Mouse (Mus musculus): ENCODE measurements around the gene Dscam. TPM values are rescaled to one million over a fixed set of nuclear protein-coding genes. Genes with fewer than 3 reads are reported as not detected.
A peak's percentile ranks its signal among the peaks of the same experiment; 100 is the strongest.

The Dscam gene
- 0.05 TPM in 2 replicates for polyA plus RNA-seq (2015; fragmentation: Nextera tagmentation; extraction: Ambion mirVana)

GRCm38 (mm10) chr16:97170513-97171081, at the start of gene Dscam:
Dscam (minus strand) TSS chr16:97170752.
- WGBS: 0% methylated on average over 58 of the region's 60 CpGs
- H3K9ac ChIP-seq (ENCODE audit: low read depth, low read length): 0 out of 2 replicates have a peak within 1 kb of the TSS, but pooled peaks have one; percentile 18
- H3K9me3 ChIP-seq (replicated peaks; ENCODE audit: low read length): no peaks in the 10 kb centered on the region
- H3K4me1 ChIP-seq (replicated peaks; ENCODE audit: insufficient read depth, low read length): 0 out of 2 replicates have a peak, but pooled peaks cover 2% of the 10 kb centered on the region
- peak within 1 kb of the TSS; percentile 38 for H3K4me3 ChIP-seq (replicated peaks; ENCODE audit: low read depth, low read length)
- no peaks in the 10 kb centered on the region for H3K36me3 ChIP-seq (ENCODE audit: insufficient read depth, low read length)
- ATAC-seq (replicated peaks; ENCODE audit: low FRiP score, low read depth) (peak; percentile 41), DNase-seq (ENCODE audit: low spot score) (peak; percentile 3)
- no peak within 1 kb of the TSS for H3K27ac ChIP-seq
- peaks cover 40% of the 10 kb centered on the region for H3K27me3 ChIP-seq (ENCODE audit: insufficient read depth, low read length)
- no peak for TF ChIP-seq CTCF (IDR thresholded peaks at IDR 0.05; ENCODE audit: low read depth)
- peak within 1 kb of the TSS; percentile 82 for H3K4me2 ChIP-seq (ENCODE audit: low read length)

GRCm38 (mm10) chr16:97219381-97219780, 48.8 kb upstream of the Dscam start:
- no peak for TF ChIP-seq CTCF (IDR thresholded peaks at IDR 0.05; ENCODE audit: low read depth)

GRCm38 (mm10) chr16:97209997-97210396, 39.4 kb upstream of the Dscam start:
- no peaks in the 10 kb centered on the region for H3K36me3 ChIP-seq (ENCODE audit: insufficient read depth, low read length)
- WGBS: 50% methylated on average over 5 of the region's 5 CpGs
- H3K9ac ChIP-seq (ENCODE audit: low read depth, low read length): no peak overlapping the region
- H3K9me3 ChIP-seq (replicated peaks; ENCODE audit: low read length): no peaks in the 10 kb centered on the region
- H3K4me3 ChIP-seq (replicated peaks; ENCODE audit: low read depth, low read length): no peak overlapping the region
- no peak overlapping the region for H3K4me2 ChIP-seq (ENCODE audit: low read length)
- H3K4me1 ChIP-seq (replicated peaks; ENCODE audit: insufficient read depth, low read length): no peaks in the 10 kb centered on the region
- DNase-seq (ENCODE audit: low spot score) (no peak), ATAC-seq (replicated peaks; ENCODE audit: low FRiP score, low read depth) (no peak)
- no peak for TF ChIP-seq CTCF (IDR thresholded peaks at IDR 0.05; ENCODE audit: low read depth)
- no peaks in the 10 kb centered on the region for H3K27me3 ChIP-seq (ENCODE audit: insufficient read depth, low read length)
- no peak overlapping the region for H3K27ac ChIP-seq

More at GRCm38 (mm10) chr16:97219381-97219780, 48.8 kb upstream of the Dscam start:
- no peaks in the 10 kb centered on the region for H3K27me3 ChIP-seq (ENCODE audit: insufficient read depth, low read length)
- no peak for DNase-seq (ENCODE audit: low spot score)
- no peak overlapping the region for H3K27ac ChIP-seq
- H3K9me3 ChIP-seq (replicated peaks; ENCODE audit: low read length): no peaks in the 10 kb centered on the region
- no peak for ATAC-seq (replicated peaks; ENCODE audit: low FRiP score, low read depth)
- H3K36me3 ChIP-seq (ENCODE audit: insufficient read depth, low read length): no peaks in the 10 kb centered on the region
- no peaks in the 10 kb centered on the region for H3K4me1 ChIP-seq (replicated peaks; ENCODE audit: insufficient read depth, low read length)
- H3K4me3 ChIP-seq (replicated peaks; ENCODE audit: low read depth, low read length): no peak overlapping the region
- H3K9ac ChIP-seq (ENCODE audit: low read depth, low read length): no peak overlapping the region
- 72% methylated on average over 2 of the region's 2 CpGs for WGBS
- H3K4me2 ChIP-seq (ENCODE audit: low read length): no peak overlapping the region

GRCm38 (mm10) chr16:97208276-97208675, 37.7 kb upstream of the Dscam start:
- H3K36me3 ChIP-seq (ENCODE audit: insufficient read depth, low read length): no peaks in the 10 kb centered on the region
- no peak for ATAC-seq (replicated peaks; ENCODE audit: low FRiP score, low read depth)
- no peak overlapping the region for H3K4me3 ChIP-seq (replicated peaks; ENCODE audit: low read depth, low read length)
- TF ChIP-seq CTCF (IDR thresholded peaks at IDR 0.05; ENCODE audit: low read depth): no peak
- H3K27ac ChIP-seq: no peak overlapping the region
- 78% methylated on average over 2 of the region's 2 CpGs for WGBS
- H3K9ac ChIP-seq (ENCODE audit: low read depth, low read length): no peak overlapping the region
- DNase-seq (ENCODE audit: low spot score): no peak
- no peaks in the 10 kb centered on the region for H3K27me3 ChIP-seq (ENCODE audit: insufficient read depth, low read length)
- H3K4me1 ChIP-seq (replicated peaks; ENCODE audit: insufficient read depth, low read length): no peaks in the 10 kb centered on the region
- H3K9me3 ChIP-seq (replicated peaks; ENCODE audit: low read length): no peaks in the 10 kb centered on the region
- H3K4me2 ChIP-seq (ENCODE audit: low read length): no peak overlapping the region

GRCm38 (mm10) chr16:97204090-97204489, 33.5 kb upstream of the Dscam start:
- no peak for TF ChIP-seq CTCF (IDR thresholded peaks at IDR 0.05; ENCODE audit: low read depth)
- H3K9ac ChIP-seq (ENCODE audit: low read depth, low read length): no peak overlapping the region
- 92% methylated on average over 2 of the region's 2 CpGs for WGBS
- H3K4me1 ChIP-seq (replicated peaks; ENCODE audit: insufficient read depth, low read length): no peaks in the 10 kb centered on the region
- no peak overlapping the region for H3K4me3 ChIP-seq (replicated peaks; ENCODE audit: low read depth, low read length)
- no peaks in the 10 kb centered on the region for H3K36me3 ChIP-seq (ENCODE audit: insufficient read depth, low read length)
- no peaks in the 10 kb centered on the region for H3K9me3 ChIP-seq (replicated peaks; ENCODE audit: low read length)
- no peaks in the 10 kb centered on the region for H3K27me3 ChIP-seq (ENCODE audit: insufficient read depth, low read length)
- no peak for ATAC-seq (replicated peaks; ENCODE audit: low FRiP score, low read depth)
- no peak overlapping the region for H3K4me2 ChIP-seq (ENCODE audit: low read length)
- no peak overlapping the region for H3K27ac ChIP-seq
- DNase-seq (ENCODE audit: low spot score): no peak

GRCm38 (mm10) chr16:97203554-97203953, 33.0 kb upstream of the Dscam start:
- Histone ChIP-seq H3K9me3 (replicated peaks; ENCODE audit: low read length) (no peaks in the 10 kb centered on the region), H3K36me3 (ENCODE audit: insufficient read depth, low read length) (no peaks in the 10 kb centered on the region), H3K4me1 (replicated peaks; ENCODE audit: insufficient read depth, low read length) (no peaks in the 10 kb centered on the region), H3K27ac (no peak overlapping the region), H3K4me2 (ENCODE audit: low read length) (no peak overlapping the region), H3K4me3 (replicated peaks; ENCODE audit: low read depth, low read length) (no peak overlapping the region), H3K27me3 (ENCODE audit: insufficient read depth, low read length) (no peaks in the 10 kb centered on the region), H3K9ac (ENCODE audit: low read depth, low read length) (no peak overlapping the region)
- TF ChIP-seq CTCF (IDR thresholded peaks at IDR 0.05; ENCODE audit: low read depth): no peak
- 91% methylated on average over 2 of the region's 2 CpGs for WGBS
- DNase-seq (ENCODE audit: low spot score) (no peak), ATAC-seq (replicated peaks; ENCODE audit: low FRiP score, low read depth) (no peak)

GRCm38 (mm10) chr16:97194630-97195029, 24.1 kb upstream of the Dscam start:
- no peak overlapping the region for H3K9ac ChIP-seq (ENCODE audit: low read depth, low read length)
- H3K27ac ChIP-seq: no peak overlapping the region
- ATAC-seq (replicated peaks; ENCODE audit: low FRiP score, low read depth): no peak
- TF ChIP-seq CTCF (IDR thresholded peaks at IDR 0.05; ENCODE audit: low read depth): no peak
- no peak for DNase-seq (ENCODE audit: low spot score)
- no peak overlapping the region for H3K4me2 ChIP-seq (ENCODE audit: low read length)
- WGBS: 80% methylated on average over 2 of the region's 2 CpGs
- H3K27me3 ChIP-seq (ENCODE audit: insufficient read depth, low read length): no peaks in the 10 kb centered on the region
- H3K9me3 ChIP-seq (replicated peaks; ENCODE audit: low read length): no peaks in the 10 kb centered on the region
- no peaks in the 10 kb centered on the region for H3K36me3 ChIP-seq (ENCODE audit: insufficient read depth, low read length)
- no peak overlapping the region for H3K4me3 ChIP-seq (replicated peaks; ENCODE audit: low read depth, low read length)
- H3K4me1 ChIP-seq (replicated peaks; ENCODE audit: insufficient read depth, low read length): no peaks in the 10 kb centered on the region

Data from kidney, postnatal 0 days (tissue).